Mouse (Mus musculus) R1 (cell line): Measurements from ENCODE around the gene Cirbp.
A peak's percentile ranks its signal among the peaks of the same experiment; 100 is the strongest.
"Not testable (repeated sequence)": the region's sequence is repeated elsewhere in the genome, so short reads cannot be mapped to it uniquely, and the experiment has no call there.

Experiments used
- DNase-seq: peaks from one replicate; pipeline ENCODE4 v3.0.0-alpha.2; 2018; ENCODE audit warnings: low read depth, low spot score

The Cirbp gene

GRCm38 (mm10) chr10:80162716-80163299 is 3.0 kb upstream of the Cirbp start:
- DNase-seq, result no peak

DNA sequence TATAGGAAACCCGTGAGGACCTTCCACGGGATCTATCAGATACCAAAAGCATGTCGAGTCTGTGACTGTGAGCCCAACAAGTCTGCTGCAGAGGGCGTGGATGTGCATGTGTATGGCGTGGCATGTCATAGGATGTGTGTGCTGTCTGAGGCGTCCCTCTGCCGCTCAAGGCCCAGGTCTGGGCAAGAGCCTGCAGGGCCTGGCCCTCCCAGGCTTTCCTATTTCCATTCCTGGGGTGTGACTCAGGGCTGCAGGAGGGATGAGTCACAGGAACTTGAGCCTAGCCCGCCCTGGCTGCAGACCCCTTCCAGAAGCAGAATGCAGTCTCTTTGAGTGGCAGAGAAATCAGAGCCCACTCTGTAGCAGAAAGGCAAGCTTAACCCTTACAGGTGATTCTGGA is 2.1 kb upstream of the Cirbp start:
- DNase-seq, result no peak

GRCm38 (mm10) chr10:80164161-80164997 is 1.4 kb upstream of the Cirbp start:
- no peak for DNase-seq

GRCm38 (mm10) chr10:80164998-80165344 is 814 bp upstream of the Cirbp start:
- DNase-seq, result peak; percentile 90

DNA sequence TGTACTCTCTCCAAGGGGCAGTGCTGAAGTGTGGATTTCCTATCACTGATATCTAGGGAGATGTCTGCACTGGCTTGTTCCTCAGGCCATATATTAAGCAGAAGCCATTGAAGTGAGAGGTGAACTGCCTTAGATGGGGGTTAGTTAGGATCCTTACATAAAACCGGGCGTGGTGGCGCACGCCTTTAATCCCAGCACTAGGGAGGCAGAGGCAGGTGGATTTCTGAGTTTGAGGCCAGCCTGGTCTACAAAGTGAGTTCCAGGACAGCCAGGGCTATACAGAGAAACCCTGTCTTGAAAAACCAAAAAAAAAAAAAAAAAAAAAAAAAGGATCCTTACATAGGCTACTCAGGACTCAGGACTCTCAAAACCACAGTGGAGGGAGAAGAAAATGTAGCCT is 351 bp downstream of the Cirbp start:
- DNase-seq, result not testable (repeated sequence)

- peak; percentile 98 for DNase-seq
Measured at GRCm38 (mm10) chr10:80167460-80168037, 1.8 kb downstream of the Cirbp start.

DNA sequence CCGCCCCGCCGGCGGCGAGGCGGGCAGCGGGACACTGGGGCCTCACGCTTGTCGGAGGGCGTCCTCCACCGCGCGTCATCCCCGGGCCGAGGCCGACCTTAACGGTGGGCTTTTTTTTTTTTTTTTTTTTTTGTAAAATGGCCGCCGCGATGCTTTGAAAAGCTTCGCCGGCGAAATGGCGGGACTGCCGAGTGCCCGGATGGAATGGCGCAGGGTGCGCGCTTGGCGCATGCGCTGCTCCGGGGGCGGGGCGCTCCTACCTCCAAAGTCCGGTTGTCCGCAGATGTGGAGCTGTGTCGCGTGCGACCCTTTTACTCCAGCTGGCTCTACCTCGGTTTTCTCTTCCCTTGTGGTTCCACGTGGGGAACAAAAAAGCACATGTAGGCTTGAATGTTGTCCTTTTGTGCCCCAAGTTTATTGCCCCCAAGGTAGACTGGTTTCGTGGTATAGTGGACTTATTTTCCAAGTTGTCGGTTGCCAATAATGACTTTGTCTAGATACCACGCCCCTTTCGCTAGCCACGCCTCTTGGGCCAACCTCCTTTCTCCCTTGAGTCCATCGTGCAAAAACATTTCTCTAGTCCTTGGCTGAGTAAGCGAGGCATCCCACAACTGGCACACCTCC is 2.4 kb downstream of the Cirbp start:
- peak; percentile 95 for DNase-seq

DNA sequence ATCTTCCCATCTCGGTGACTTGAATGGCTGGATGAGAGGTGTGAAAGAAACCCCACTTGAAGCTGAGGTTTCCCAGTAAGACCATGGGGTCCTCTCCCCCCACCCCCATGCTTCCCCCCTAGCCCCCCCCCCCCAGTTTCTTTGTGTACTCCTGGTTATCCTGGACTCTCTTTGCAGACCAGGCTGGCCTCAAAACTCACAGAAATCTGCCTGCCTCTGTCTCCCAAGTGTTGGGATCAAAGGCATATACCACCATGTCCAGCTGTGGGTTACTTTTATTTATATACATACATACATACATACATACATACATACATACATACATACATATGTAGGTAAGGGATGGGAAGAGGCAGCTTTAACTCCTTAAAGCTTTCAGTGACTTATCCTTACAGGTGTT is 3.3 kb downstream of the Cirbp start:
- DNase-seq, result no peak

GRCm38 (mm10) chr10:80169651-80170050 is 3.9 kb downstream of the Cirbp start:
- no peak for DNase-seq

GRCm38 (mm10) chr10:80170052-80170451 is 4.3 kb downstream of the Cirbp start:
- DNase-seq, result no peak

DNA sequence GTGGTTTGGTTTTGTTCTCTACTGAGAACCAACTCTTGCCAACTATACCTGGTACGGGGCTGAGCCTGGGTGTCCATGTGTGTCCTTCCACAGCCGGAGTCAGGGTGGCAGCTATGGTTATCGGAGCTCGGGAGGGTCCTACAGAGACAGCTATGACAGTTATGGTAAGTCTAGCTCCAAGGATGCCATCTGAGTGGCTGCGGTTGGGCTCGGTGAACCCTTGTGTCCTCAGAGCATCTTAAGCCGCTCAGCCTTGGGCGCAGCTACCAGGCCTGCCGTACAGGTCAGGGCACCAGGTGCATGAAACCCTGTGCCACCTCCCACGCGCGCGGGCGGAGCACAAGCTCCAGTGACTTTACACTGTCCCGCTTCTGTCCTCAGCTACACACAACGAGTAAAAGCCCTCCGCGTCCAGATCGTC is 4.8 kb downstream of the Cirbp start:
- no peak for DNase-seq

GRCm38 (mm10) chr10:80171252-80171651 is 5.5 kb downstream of the Cirbp start:
- DNase-seq, result no peak

- no peak for DNase-seq
Measured at GRCm38 (mm10) chr10:80171760-80172526, 6.2 kb downstream of the Cirbp start.

DNA sequence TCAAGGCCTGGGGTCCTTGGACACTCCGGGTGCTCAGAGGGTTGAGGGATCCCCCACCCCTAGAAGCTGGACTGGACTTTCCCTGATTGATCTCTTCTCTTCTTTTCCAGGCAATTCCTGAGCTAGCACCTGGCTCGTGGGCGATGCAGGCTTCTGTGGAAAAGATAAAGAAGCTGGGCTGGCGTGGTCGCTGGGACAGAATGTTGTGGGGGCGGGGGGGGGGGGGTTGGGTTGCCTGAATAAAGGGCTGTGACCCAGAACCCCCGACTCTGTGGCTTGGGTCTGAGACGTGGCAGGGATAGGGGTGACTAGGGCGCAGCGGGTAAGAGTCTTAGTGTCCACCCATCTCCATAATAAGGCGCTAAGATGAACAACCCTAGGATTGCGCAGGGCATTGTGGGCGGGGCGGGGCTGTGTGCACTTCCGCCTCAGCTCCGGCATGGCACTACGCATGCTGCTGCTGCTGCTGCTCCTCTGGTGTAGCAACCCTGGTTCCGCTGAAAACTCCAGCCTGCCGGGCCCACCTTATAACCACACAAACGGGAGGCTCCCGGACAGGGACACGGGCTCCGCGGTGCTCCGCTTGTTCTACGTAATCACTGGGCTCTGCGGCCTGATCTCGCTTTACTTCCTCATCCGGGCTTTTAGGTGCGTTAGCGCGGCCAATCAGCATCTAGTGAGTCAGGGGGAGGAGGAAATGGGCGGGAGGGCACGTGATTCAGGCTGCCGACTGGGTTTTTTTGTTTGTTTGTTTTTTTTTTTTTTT is 6.9 kb downstream of the Cirbp start, which contains the start of gene 1600002K03Rik:
Gene 1600002K03Rik, plus strand, starts transcription at position 418 of the 766 bp plus-strand sequence.
- DNase-seq, result peak; percentile 97

GRCm38 (mm10) chr10:80173358-80173757 is 7.6 kb downstream of the Cirbp start:
- no peak for DNase-seq

DNA sequence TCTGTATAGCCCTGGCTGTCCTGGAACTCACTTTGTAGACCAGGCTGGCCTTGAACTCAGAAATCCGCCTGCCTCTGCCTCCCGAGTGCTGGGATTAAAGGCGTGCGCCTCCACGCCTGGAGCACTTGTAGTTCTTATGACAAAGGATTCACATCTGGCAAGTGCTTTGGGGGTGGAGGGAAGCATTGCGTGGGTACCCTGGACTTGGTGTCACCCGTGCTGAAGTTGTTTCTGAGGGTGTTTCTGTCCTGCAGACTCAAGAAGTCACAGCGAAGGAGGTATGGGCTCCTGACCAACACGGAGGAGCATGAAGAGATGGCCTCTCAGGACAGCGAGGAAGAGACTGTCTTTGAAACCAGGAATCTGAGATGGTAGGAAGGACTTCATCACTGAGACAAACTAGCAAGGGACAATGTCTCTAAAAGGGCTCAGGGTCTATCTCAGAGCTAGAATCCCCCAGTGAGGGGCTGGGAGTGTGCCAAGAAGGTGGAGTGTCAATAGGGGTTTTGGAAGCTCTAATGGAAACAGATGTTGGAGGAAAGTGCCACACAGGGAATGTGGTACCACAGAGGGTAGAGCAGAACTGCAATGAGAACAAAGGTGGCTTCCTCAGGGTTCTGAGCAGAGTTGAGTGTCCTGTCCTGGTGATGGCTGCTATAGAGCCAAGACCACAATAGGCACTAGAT is 8.3 kb downstream of the Cirbp start:
- no peak for DNase-seq

DNA sequence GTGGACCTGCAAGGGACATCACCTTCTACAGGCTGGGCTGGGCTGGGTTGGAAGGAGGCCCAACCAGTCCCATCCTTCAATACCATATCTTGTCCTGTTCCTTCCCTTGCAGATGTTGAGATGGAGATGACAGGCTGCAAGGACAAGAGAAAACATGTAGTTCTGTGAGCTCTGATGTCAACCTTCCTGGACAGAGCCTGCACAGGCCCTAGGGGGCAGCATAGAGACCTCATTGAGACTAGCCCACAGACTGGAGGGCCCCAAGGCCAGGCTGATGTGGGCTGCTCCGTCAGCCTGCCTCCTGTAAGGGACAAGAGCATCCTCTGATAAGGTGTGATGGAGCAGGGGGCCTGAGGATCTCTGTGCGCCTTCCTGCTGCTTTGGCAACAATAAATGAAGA is 8.9 kb downstream of the Cirbp start:
- DNase-seq, result peak; percentile 78

- DNase-seq, result peak; percentile 67
Measured at GRCm38 (mm10) chr10:80175536-80176269, 9.9 kb downstream of the Cirbp start.

GRCm38 (mm10) chr10:80176270-80176834 is 10.6 kb downstream of the Cirbp start:
- no peak for DNase-seq
